Mouse (Mus musculus) T-helper 1 cell (primary cell): ENCODE data around the gene Lmna.

Experiments
- in situ Hi-C: fragments of 300-600 bp; cut with MboI, MseI; formaldehyde crosslinking; loops from one replicate; pipeline ENCODE4 v1.15.1; 2025; ENCODE audit warnings: high pct_unique_total_duplicates

Lmna gene

GRCm38 (mm10) chr3:88521156-88521555 is 11.4 kb upstream of the Lmna start:
- in situ Hi-C loops: loop anchor here (5.0 kb wide), 1 partner anchor 34 kb away; no protein-coding TSS in a partner anchor

GRCm38 (mm10) chr3:88520078-88520477 is 10.3 kb upstream of the Lmna start:
- in situ Hi-C loops: loop anchor here (5.0 kb wide), 1 partner anchor 33 kb away; no protein-coding TSS in a partner anchor

DNA sequence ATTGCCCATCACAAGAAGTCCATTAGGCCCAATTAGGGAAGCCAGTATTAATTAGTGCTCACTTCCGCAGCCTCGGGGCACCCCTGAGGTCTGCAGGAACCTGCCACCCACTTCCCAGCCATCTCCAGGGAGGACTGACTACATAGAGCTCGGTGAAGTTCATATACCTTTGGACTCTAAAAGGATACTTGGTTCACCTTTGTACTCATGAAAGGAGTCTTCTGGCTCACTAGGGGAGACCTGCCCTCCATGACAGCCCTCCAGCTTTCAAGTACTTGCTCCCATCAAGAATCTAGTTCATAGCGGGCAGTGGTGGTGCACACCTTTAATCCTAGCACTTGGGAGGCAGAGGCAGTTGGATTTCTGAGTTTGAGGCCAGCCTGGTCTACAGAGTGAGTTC is 8.7 kb upstream of the Lmna start:
- in situ Hi-C loops: no loop called here

DNA sequence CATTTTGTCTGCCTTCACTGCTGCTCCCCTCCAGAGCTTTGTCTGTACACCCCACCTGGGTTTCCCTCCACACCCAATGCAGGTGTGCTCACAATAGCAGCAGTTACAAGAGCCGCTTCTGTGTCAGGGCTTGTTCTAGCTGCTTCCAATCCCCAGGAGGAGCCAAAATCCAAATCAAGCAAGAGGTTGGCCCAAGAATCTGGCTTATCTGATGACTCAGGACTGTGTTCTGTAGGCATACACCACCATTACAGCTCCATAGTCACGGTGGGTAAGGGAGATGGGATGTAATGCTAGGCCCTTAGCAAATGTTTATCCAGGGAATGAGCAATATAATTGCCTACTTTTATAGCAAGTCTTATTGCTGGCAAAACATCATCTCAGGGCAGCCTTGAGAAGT is 6.7 kb upstream of the Lmna start:
- in situ Hi-C loops: no loop called here

GRCm38 (mm10) chr3:88515095-88515386 is 5.3 kb upstream of the Lmna start:
- in situ Hi-C loops: no loop called here

DNA sequence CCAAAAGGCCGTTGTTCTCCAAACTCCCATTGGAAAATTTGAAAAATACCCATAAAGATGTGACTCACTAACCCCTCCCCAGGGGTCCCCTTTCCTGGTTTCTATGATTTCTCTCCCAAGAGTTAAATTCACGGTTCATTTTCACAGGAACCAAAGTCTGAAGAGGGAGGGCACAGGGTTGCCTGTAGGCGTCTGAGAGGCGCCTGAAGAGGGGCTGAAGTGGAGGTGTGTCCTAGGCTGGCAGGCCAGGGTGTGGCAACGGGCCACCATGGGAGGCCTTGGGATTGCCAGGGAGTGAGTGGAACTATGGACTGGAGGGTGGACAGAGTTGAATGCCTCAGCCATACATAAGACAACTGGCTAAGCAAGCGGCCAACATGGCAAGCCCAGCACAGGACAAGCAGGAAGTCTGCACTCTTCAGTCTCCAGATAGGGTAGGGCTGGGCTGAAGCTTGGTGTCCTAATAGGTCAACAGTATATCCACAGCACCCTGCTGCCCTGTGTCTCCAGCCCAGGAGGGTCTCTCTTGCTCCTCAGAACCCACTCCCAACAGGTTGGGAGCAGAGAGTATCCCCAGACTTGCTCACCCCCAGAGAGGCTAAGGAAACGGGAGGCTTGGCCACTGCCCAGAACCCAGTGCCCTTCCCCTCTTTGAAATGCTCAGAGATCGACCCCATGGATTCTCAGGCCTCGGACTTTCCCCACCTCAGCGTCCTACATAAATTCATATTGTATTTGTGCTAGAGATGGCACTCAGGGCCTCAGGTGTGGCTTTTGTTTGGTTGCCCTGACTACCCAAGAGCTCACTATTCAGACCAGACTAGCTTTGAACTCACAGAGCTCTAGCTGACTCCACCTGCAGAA is 4.7 kb upstream of the Lmna start:
- in situ Hi-C loops: no loop called here

- in situ Hi-C loops: no loop called here
Measured at GRCm38 (mm10) chr3:88513546-88514115, 3.9 kb upstream of the Lmna start.

DNA sequence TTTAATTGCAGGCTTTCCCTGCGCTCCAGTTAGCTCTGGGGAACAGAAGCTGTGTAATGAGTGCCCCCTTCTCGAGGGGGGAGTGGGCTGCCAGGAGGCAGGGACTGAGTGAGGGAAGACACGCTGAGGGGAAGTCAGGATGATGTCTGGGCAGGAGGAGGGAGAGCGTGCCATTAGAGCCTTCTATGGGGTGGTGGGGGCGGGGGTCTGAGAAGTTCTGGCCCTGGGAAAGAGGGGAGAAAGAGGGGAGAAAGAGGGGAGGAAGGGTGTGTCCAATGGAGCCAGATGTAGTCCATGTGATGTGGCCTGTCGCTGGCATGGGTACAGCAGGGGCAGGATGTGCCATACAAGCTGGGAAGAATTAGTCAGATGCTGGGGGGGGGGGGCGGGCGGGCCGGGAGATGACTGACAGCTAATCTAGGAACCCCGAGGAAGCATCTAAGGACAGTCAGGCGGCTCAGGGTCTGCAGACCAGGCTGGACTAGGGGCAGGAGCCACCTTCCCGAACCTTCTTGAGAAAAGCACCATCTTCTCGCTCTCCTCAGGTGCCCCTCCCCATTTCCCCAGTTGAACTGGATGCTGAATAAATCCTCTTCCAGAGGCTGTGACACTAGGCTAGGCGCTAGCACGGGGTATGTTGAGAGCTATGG is 3.3 kb upstream of the Lmna start:
- in situ Hi-C loops: no loop called here

GRCm38 (mm10) chr3:88512141-88512895 is 2.6 kb upstream of the Lmna start:
- in situ Hi-C loops: no loop called here

DNA sequence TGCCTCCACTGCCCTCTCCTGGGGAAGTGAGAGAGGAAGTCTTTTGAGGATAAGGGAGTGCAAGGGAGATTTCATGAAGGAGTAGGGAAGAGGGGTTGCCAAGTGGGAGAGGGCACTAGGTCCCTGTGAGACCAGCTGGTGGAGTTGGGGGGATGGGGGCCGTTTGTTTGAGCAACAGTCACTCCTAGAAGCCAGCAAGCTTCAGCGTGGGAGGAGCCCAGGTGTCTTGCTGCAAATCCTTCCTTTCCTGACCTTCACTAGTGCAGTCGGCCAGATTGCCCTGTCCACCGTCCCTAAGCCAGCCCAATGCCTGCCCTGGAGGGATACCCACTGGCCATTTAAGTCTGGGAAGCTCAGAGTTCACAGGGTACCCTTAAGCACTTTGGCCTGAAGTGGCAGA is 1.8 kb upstream of the Lmna start:
- in situ Hi-C loops: no loop called here

GRCm38 (mm10) chr3:88510421-88511289 is 899 bp upstream of the Lmna start:
- in situ Hi-C loops: no loop called here

- in situ Hi-C loops: loop anchor here (5.0 to 10.0 kb wide), 2 partner anchors 362 to 666 kb away; partner anchors contain the start of gene Scamp3
Measured at GRCm38 (mm10) chr3:88509250-88509649, 506 bp downstream of the Lmna start.

DNA sequence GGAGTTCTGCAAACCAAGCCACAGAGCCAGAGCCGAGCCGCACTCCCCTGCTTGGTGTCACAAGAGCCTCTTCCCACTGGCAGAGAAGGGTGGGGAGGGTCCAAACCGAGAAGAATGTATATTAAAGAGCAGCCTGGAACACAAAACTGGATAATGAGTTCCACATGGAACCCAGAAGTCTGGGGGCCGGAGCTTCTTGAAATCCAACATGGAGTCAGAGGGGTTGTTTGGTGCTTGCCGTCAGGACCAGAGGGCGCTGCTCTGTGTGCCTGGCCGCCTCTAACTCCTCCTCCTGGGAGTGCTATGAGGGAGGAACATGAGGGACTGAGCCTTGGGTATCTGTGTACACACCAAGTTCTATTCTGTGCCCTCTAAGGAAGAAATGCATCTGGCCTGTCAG is 4.0 kb downstream of the Lmna start:
- in situ Hi-C loops: loop anchor here (5.0 to 10.0 kb wide), 2 partner anchors 358 to 669 kb away; partner anchors contain the start of gene Scamp3

DNA sequence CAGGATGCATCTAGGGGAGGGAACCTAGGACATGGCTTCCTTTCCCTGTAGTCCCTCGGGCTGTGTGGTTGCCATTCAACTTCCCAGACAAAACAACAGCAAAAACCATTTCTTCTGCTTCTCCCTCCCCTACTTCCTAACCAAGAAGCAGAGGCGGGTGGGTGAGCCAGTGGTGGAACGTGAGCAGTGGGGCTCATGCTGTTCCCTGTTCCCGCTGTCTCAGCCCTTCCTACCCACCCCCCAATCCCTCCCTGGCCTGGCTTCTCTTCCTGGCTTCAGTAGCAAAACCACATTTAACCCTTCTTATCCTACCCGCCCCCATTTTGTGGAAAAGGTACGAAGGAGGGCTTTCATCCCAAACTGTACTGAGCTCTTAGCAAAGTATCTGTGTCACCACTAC is 4.7 kb downstream of the Lmna start:
- in situ Hi-C loops: loop anchor here (5.0 to 10.0 kb wide), 2 partner anchors 358 to 670 kb away; partner anchors contain the start of gene Scamp3

- in situ Hi-C loops: loop anchor here (10.0 kb wide), 1 partner anchor 671 kb away; the partner anchor contains the start of gene Scamp3
Measured at GRCm38 (mm10) chr3:88503881-88504746, 5.6 kb downstream of the Lmna start.

- in situ Hi-C loops: loop anchor here (10.0 kb wide), 1 partner anchor 671 kb away; the partner anchor contains the start of gene Scamp3
Measured at GRCm38 (mm10) chr3:88503505-88503863, 6.3 kb downstream of the Lmna start.

- in situ Hi-C loops: loop anchor here (10.0 kb wide), 1 partner anchor 672 kb away; the partner anchor contains the start of gene Scamp3
Measured at GRCm38 (mm10) chr3:88502641-88503504, 6.9 kb downstream of the Lmna start.

GRCm38 (mm10) chr3:88502031-88502571 is 7.7 kb downstream of the Lmna start:
- in situ Hi-C loops: loop anchor here (10.0 kb wide), 1 partner anchor 673 kb away; the partner anchor contains the start of gene Scamp3
